Mouse (Mus musculus): Measurements from ENCODE around the gene Slc8a2.

DNA sequence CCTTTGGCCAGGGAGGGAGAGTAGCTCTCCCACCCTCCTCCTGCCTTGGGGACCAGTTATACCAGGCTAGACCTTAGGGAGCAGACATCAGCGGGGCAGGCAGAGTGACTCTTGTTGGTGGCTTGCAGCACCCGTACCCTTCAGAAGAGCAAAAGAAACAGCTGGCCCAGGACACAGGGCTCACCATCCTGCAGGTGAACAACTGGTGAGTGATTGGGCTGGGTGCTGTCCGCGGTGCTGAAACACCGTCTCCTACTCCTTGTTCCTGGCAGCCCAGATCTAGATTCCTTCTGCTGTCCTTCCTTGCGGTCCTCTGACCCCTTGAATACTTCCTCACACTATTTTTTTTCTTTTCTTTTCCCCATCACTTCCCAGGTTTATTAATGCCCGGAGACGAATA, 54.0 kb downstream of the Slc8a2 start:
- TF ChIP-seq E2F4 (IDR thresholded peaks at IDR 0.05; ENCODE audit: insufficient read depth) (no peak), USF1 (IDR thresholded peaks at IDR 0.05; ENCODE audit: low read depth) (no peak), POLR2AphosphoS2 (IDR thresholded peaks at IDR 0.05; ENCODE audit: insufficient read length, low read depth) (no peak), TCF12 (IDR thresholded peaks at IDR 0.05; ENCODE audit: insufficient read depth, poor library complexity, severe bottlenecking) (no peak), MAX (IDR thresholded peaks at IDR 0.05; ENCODE audit: low read depth) (no peak), POLR2A (IDR thresholded peaks at IDR 0.05; ENCODE audit: insufficient read length, low read depth) (no peak), REST (IDR thresholded peaks at IDR 0.05; ENCODE audit: insufficient read depth, insufficient read length) (peak; percentile 93), MYOG (IDR thresholded peaks at IDR 0.05; ENCODE audit: control insufficient read depth in 1 of 3, insufficient read depth in 1 of 3, insufficient read length in 2 of 3, low read depth in 2 of 3) (peak in 1 of 3 experiments; percentile 46), TCF3 (IDR thresholded peaks at IDR 0.05; ENCODE audit: insufficient read length, low read depth) (no peak)

All from myocyte (in vitro differentiated cells).